Mouse (Mus musculus) activated CD4-positive, CD25-positive, alpha-beta regulatory T cell, adult 4 months (primary cell): ENCODE data around the gene BC035044. TPM values are rescaled to one million over a fixed set of nuclear protein-coding genes. Genes with fewer than 3 reads are reported as not detected.
A peak's percentile ranks its signal among the peaks of the same experiment; 100 is the strongest.
"Not testable (repeated sequence)": the region's sequence is repeated elsewhere in the genome, so short reads cannot be mapped to it uniquely, and the experiment has no call there.

Experiments used
- ATAC-seq: one replicate; pipeline ENCODE4 v1.8.0; 2017
- polyA plus RNA-seq, 2 experiments: library from polyadenylated mRNA; unstranded; fragments of 100-300 nt; shearing (Covaris generic); gene quantifications; one replicate each; pipeline ENCODE4 v1.2.1; 2017

BC035044 gene
- polyA plus RNA-seq = 1 to 10 TPM; 4.2 to 6.0 TPM

GRCm38 (mm10) chr6:128890948-128891355 lies at the start of gene BC035044:
BC035044 (minus strand) TSS chr6:128891126.
- ATAC-seq = no peak

DNA sequence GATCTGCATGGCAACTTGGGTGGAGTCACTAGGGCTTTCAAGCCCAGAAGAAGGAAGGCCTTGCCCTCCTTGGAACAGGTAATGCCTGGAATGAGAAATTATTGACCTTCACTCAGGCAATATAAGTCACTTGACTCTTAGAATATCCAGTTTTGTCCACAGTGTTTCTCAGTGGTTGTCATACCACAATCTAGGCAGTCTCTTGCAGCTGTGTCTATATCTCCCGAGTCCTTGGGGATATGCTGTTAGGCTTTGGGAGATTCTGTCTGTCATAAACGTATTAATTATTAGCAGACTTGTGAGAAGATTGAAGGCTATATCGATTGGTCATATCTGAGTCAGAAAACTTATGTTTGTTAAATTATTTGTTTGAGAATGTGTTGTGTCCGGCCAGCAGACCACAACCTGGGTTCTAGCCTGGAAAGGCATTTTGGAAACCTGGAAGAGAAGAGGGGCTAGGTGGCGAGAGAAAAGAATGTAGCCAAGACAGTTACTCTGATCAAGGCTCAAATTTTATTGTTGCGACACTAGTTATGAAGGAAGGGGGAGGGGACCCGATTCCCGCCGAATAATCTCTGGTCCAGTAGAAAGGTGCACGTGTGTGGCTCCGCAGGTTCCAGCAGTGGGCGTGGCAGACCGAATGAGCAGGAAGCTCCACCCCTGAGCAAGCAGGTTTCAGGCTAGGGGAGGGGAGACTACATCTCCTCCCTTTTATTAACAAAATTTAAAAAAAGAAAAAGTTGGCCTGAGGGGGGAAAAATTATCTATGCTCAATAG lies 45.2 kb upstream of the BC035044 start:
- not testable (repeated sequence) for ATAC-seq

DNA sequence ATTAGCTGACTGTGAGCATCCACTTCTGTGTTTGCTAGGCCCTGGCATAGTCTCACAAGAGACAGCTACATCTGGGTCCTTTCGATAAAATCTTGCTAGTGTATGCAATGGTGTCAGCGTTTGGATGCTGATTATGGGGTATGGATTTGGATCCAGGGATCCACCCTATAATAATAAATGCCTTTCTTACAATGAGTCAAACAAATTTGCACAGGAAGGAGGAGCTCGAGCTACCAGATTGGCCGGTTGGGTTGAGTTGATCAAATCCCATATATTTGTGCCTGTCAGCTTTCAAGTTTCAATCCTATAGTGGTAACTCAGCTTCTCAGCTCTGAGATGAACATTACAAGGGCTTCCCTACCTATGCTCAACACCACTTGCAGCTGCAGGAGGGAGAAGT lies 43.2 kb upstream of the BC035044 start, which contains the start of gene Clec2g:
Gene Clec2g (plus strand): TSS at position 301 of the 400 bp plus-strand sequence.
- not testable (repeated sequence) for ATAC-seq

- no peak for ATAC-seq
Measured at GRCm38 (mm10) chr6:128933050-128933449, 42.1 kb upstream of the BC035044 start.

GRCm38 (mm10) chr6:128917322-128917721 lies 26.4 kb upstream of the BC035044 start:
- ATAC-seq = no peak

DNA sequence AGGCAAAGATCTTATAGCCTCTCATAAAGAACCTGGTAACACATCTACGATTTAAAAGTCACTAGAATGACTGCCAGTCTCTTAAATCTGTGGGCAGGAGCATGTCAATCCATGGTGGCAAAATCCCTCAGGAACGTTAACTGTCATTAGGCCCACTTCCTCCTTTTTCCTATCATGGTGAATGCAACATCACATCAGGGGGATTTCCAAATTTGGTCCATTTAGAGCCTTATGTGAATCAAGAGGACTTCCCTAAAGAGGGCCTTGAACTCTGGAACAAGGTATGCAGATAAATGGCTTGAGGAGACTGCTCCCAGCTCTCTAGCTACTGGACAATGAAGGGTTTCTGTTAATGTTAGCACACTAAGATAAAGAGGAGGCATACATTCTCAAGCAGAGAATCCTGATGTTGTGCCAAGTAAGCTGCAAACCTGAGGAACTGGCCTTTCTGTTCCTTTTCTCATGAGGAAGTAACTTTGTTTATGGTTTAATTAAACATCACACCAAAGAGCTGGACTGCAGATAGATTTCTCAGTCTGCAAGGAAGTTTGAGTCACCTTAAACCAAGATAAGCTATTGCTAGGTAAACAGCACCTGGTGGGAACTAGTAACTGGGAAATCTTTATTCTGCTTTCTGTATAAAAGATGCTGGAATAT lies 22.8 kb upstream of the BC035044 start:
- ATAC-seq = no peak

- not testable (repeated sequence) for ATAC-seq
Measured at GRCm38 (mm10) chr6:128900796-128901552, 10.0 kb upstream of the BC035044 start.

GRCm38 (mm10) chr6:128900044-128900443 lies 9.1 kb upstream of the BC035044 start:
- ATAC-seq = no peak

GRCm38 (mm10) chr6:128895404-128896001 lies 4.6 kb upstream of the BC035044 start:
- no peak for ATAC-seq

DNA sequence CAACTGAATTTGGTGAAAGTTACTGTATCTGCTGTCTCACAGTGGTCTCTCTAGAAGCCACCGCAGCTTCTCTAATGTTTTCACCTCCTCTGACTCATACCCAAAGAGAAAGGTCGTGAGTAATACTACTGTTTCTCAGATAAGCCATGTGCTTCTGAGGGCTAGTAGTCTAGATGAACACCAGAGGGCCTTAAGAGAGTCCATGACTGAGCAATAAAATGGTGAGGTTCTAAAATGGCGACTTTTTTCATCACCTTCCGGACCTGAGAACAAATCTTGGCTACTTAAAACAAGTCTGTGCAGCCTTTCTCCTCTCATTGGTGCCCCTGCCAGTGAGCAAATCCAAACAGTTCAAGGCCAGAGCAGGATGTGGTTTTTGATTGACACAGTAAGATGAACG lies 2.1 kb downstream of the BC035044 start:
- ATAC-seq = peak; percentile 78

- peak; percentile 65 for ATAC-seq
Measured at GRCm38 (mm10) chr6:128887091-128887790, 3.7 kb downstream of the BC035044 start, which contains the start of gene Clec2i. Clec2i (plus strand) TSS chr6:128887588.

- ATAC-seq = no peak
Measured at GRCm38 (mm10) chr6:128871910-128872610, 18.9 kb downstream of the BC035044 start.

GRCm38 (mm10) chr6:128868861-128869260 lies 22.1 kb downstream of the BC035044 start:
- ATAC-seq = no peak

- ATAC-seq = no peak
Measured at GRCm38 (mm10) chr6:128857976-128858375, 33.0 kb downstream of the BC035044 start.

- ATAC-seq = peak; percentile 91
Measured at GRCm38 (mm10) chr6:128856250-128856649, 34.7 kb downstream of the BC035044 start.

GRCm38 (mm10) chr6:128855477-128855876 lies 35.4 kb downstream of the BC035044 start:
- no peak for ATAC-seq

- no peak for ATAC-seq
Measured at GRCm38 (mm10) chr6:128854895-128855294, 36.0 kb downstream of the BC035044 start.

DNA sequence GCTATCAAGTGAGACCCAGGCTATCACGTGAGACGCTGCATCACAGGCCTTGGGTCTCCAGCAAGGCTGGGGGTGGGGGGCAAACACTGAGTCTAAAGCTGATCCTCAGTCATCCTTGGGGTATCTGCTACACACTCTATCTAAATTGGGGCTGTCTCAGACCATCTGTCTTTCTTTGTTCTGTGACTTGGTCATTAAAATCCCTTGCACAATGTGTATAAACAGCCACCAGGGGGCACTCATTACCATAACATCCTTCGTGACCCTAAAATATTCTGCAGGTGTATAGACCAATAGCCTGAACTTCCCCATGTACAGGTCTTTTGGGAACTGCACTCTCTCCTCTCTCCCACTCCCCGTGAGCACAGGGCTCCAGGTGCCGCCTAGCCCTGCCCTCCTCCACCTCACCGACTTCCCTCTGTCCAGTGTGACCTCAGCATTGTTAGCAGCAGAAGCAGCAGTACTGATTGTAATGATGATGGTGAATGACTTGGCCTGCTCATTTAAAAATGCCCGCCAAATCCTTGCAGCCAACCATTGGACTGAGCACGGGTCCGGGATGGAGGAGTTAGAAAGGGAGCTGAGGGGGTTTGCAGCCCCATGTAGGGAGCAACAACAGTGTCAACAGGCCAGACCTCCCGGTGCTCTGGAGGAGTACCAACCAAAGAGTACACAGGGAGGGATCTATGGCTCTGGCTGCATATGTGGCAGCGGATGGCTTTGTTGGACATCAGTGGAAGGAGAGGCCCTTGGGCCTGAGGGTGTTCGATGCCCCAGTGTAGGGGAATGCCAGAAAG lies 36.7 kb downstream of the BC035044 start:
- ATAC-seq = peak; percentile 58

GRCm38 (mm10) chr6:128852766-128853165 lies 38.2 kb downstream of the BC035044 start:
- ATAC-seq = no peak

DNA sequence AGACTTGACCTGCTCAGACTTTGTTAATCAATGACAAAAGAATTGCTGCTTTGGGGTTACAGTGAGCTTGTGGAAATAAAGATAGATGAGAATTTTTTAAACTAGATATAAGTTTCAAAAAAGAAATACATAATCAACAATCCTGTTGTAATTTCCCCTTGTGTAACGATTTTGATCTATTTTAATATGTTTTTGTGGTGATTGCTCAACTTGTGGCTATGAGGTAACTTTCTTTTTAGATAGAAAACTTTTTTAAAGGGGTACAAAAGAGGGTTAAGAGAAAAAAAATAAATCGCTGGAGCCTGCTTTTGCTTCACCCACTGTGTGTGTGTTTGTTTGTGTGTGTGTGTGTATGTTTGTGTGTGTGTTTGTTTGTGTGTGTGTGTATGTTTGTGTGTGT lies 39.8 kb downstream of the BC035044 start:
- no peak for ATAC-seq
